Mouse (Mus musculus): ENCODE results near the gene Slc35e3. TPM values are rescaled to one million over a fixed set of nuclear protein-coding genes. Genes with fewer than 3 reads are reported as not detected.

Slc35e3 gene
- polyA plus RNA-seq, 1 experiment from 2014 or later: 29.0 TPM

DNA sequence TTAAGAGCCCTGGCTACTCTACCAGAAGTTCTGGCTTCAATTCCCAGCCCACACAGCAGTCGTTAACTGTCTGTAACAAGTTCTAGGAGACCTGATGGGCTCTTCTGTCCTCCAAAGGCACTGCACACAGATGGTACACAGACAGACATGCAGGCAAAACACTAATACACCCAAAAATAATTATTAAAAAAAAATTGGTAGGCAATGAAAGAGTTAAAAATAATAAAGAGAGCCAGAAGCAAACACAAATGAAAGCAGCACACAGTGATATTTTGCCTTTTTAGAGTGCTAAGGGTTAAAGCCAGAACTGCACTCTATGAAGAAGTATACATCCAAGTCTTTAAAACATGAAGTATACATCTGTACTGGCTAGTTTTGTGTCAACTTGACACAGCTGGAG, 45.7 kb downstream of the Slc35e3 start:
- H3K27me3 ChIP-seq (replicated peaks; ENCODE audit: control insufficient read depth, insufficient read depth, low read length): no peaks in the 10 kb centered on the region
- H3K4me2 ChIP-seq (ENCODE audit: low read length): no peak overlapping the region
- no peak overlapping the region for H3K9ac ChIP-seq (replicated peaks; ENCODE audit: low read depth, low read length)
- no peaks in the 10 kb centered on the region for H3K4me1 ChIP-seq (replicated peaks; ENCODE audit: control insufficient read depth, insufficient read depth, low read length)
- no peak overlapping the region for H3K27ac ChIP-seq (ENCODE audit: low read length)
- WGBS: 96% methylated on average over 1 of the region's 1 CpGs
- H3K36me3 ChIP-seq (ENCODE audit: control insufficient read depth, insufficient read depth): peaks cover 54% of the 10 kb centered on the region
- no peaks in the 10 kb centered on the region for H3K9me3 ChIP-seq (ENCODE audit: control insufficient read depth, low read length)
- ATAC-seq: no peak
- H3K4me3 ChIP-seq (replicated peaks; ENCODE audit: low read length): no peak overlapping the region

DNA sequence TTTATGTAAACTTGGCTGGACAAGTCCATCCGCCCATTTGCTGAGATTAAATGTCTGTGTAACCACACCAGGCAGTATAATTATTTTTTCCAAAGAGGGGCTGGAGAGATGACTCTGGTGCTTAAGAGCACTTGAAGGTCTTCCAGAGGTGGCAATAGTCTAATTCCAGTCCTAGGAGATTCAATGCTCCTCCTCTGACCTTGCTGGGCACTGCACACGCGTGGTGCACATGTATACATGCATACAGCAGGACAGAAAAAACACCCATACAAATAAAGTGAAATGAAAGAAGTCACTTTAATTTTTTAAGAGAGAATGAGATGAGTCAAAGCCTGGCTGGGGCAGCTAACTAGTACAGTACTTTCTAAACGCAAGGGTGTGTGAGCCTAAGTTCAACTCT, 46.3 kb downstream of the Slc35e3 start:
- ATAC-seq: no peak
- Histone ChIP-seq H3K4me2 (ENCODE audit: low read length) (no peak overlapping the region), H3K27ac (ENCODE audit: low read length) (no peak overlapping the region), H3K4me3 (replicated peaks; ENCODE audit: low read length) (no peak overlapping the region), H3K9ac (replicated peaks; ENCODE audit: low read depth, low read length) (no peak overlapping the region), H3K27me3 (replicated peaks; ENCODE audit: control insufficient read depth, insufficient read depth, low read length) (no peaks in the 10 kb centered on the region), H3K4me1 (replicated peaks; ENCODE audit: control insufficient read depth, insufficient read depth, low read length) (no peaks in the 10 kb centered on the region), H3K36me3 (ENCODE audit: control insufficient read depth, insufficient read depth) (peaks cover 58% of the 10 kb centered on the region), H3K9me3 (ENCODE audit: control insufficient read depth, low read length) (no peaks in the 10 kb centered on the region)
- 96% methylated on average over 4 of the region's 4 CpGs for WGBS

DNA sequence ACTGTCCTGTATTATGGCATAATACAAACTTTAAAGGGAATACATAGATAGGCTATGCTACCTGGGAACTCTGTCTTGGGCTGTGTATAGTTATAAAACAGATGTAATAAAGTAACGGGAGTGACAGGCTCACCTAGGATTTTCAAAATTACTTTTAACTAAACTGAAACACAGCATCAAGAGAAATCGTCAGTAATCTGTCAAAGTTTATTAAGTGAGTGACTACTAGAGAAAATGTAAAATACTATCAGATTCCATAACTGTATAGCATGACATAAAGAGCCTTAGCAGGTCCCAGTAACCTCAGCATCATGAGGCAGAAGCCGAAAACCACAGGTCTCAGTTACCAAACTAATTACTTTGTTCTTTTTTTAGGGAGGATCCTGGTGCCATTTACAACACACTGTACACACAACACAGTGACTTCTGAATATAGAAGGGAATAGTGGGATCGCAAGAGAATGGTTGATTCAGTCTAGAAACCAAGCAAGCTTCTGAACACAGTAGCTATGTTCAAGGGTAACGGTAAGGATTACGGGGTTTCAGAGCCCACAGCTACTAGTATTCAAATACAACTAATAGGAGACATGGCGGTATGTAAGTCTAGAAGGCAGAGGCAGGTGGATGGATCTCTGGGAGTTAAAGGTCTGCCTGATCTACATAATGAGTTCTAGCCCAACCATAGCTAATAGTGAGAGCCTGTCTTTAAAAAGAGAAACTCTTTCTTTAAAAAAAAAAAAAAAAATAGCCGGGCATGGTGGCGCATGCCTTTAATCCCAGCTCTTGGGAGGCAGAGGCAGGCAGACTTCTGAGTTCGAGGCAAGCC, 47.6 kb downstream of the Slc35e3 start:
- Histone ChIP-seq H3K27ac (ENCODE audit: low read length) (no peak overlapping the region), H3K9ac (replicated peaks; ENCODE audit: low read depth, low read length) (no peak overlapping the region), H3K4me3 (replicated peaks; ENCODE audit: low read length) (no peak overlapping the region), H3K9me3 (ENCODE audit: control insufficient read depth, low read length) (no peaks in the 10 kb centered on the region), H3K27me3 (replicated peaks; ENCODE audit: control insufficient read depth, insufficient read depth, low read length) (no peaks in the 10 kb centered on the region), H3K36me3 (ENCODE audit: control insufficient read depth, insufficient read depth) (peaks cover 62% of the 10 kb centered on the region), H3K4me2 (ENCODE audit: low read length) (no peak overlapping the region), H3K4me1 (replicated peaks; ENCODE audit: control insufficient read depth, insufficient read depth, low read length) (no peaks in the 10 kb centered on the region)
- ATAC-seq: no peak
- WGBS: 97% methylated on average over 10 of the region's 10 CpGs

DNA sequence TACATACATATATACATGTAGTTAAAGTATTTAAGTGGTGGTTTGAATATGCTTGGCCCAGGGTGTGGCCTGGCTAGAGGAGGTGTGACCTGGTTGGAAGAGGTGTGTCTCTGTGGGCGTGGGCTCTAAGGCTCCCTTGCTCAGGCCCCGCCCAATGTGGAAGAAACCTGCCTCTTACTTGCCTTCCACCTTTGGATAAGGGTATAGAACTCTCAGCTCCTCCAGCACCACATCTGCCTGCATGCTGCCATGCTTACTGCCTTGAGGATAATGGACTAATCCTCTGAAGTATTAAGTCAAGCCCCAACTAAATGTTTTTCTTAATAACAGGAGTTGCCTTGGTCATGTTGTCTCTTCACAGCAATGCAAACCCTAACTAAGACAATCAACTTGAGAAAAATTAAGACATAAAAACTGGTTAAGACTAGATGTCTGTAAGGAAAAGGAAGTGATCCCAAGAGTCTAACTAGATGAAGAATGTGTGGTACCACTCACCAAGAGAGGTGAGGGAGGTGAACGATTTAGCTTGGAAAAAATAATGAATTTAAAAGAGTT, 48.5 kb downstream of the Slc35e3 start:
- H3K4me1 ChIP-seq (replicated peaks; ENCODE audit: control insufficient read depth, insufficient read depth, low read length): no peaks in the 10 kb centered on the region
- H3K4me3 ChIP-seq (replicated peaks; ENCODE audit: low read length): no peak overlapping the region
- no peak for ATAC-seq
- peaks cover 59% of the 10 kb centered on the region for H3K36me3 ChIP-seq (ENCODE audit: control insufficient read depth, insufficient read depth)
- no peaks in the 10 kb centered on the region for H3K9me3 ChIP-seq (ENCODE audit: control insufficient read depth, low read length)
- 96% methylated on average over 3 of the region's 3 CpGs for WGBS
- H3K4me2 ChIP-seq (ENCODE audit: low read length): no peak overlapping the region
- no peak overlapping the region for H3K9ac ChIP-seq (replicated peaks; ENCODE audit: low read depth, low read length)
- H3K27ac ChIP-seq (ENCODE audit: low read length): no peak overlapping the region
- H3K27me3 ChIP-seq (replicated peaks; ENCODE audit: control insufficient read depth, insufficient read depth, low read length): no peaks in the 10 kb centered on the region

DNA sequence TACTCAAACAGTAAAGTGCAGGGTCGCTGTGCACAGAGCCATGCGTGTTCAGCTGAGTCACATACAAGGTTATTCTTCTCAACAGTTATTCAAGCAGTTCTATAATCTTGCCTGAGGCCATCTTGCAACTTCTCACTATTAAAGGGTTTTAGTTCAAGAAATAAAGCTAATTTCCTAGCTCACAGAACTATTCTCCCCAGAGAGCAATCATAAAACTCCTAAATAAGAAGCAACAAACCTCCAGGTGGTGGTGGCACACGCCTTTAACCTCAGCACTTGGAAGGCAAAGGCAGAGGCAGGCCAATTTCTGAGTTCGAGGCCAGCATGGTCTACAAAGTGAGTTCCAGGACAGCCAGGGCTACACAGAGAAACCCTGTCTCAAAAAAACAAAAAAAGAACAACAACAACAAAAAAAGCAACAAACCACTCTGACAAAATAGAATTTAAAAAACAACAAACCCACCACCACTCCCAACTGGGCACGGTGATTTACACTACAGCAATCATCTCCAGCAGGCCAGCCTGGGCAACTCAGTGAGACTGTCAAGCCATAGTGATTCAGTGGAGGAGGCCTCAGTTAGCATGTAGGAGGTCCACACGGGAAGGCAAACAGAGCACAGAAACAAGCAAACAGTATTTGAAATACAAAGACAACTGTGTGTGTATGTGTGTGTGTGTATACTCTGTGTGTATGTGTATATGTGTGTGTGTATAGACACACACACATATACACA, 49.2 kb downstream of the Slc35e3 start:
- Histone ChIP-seq H3K9me3 (ENCODE audit: control insufficient read depth, low read length) (no peaks in the 10 kb centered on the region), H3K9ac (replicated peaks; ENCODE audit: low read depth, low read length) (no peak overlapping the region), H3K4me1 (replicated peaks; ENCODE audit: control insufficient read depth, insufficient read depth, low read length) (no peaks in the 10 kb centered on the region), H3K27ac (ENCODE audit: low read length) (no peak overlapping the region), H3K36me3 (ENCODE audit: control insufficient read depth, insufficient read depth) (peaks cover 64% of the 10 kb centered on the region), H3K4me2 (ENCODE audit: low read length) (no peak overlapping the region), H3K27me3 (replicated peaks; ENCODE audit: control insufficient read depth, insufficient read depth, low read length) (no peaks in the 10 kb centered on the region), H3K4me3 (replicated peaks; ENCODE audit: low read length) (no peak overlapping the region)
- no peak for ATAC-seq
- 93% methylated on average over 6 of the region's 6 CpGs for WGBS

DNA sequence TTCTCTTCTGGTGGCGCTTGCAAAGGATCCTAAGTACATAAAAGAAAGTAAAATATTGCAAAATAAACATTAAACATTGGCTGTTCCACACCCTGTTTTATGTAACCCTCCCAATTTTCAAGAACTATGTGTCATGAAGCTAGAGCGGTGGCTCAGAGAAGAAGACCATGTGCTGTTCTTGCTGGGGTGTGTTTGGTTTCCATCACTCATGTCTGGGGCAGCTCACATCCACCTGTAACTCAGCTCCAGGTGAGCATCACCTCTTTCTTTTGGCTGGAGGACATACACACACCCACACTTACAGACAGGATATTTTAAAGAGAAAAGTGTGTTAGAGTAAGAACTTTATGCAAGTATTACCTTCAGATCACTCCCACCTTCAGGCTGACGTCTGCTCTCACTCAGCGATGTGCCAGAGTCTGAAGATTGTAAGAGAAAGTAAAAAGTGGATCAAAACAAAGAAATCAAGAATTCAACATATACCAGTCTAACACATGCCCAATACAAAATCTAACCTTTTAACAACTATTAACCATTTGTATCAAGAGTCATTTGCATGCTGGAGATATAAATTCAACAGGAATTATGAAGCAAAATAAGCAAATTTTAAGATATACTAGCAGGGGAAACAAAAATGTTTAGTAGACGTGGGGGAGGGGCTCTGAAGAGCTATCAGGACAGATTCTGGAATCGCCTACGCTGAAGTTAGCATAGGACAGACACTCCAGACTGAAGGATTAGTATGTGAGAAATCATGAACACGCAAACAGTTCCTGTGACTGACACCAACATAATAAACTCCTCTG, 49.9 kb downstream of the Slc35e3 start:
- Histone ChIP-seq H3K9ac (replicated peaks; ENCODE audit: low read depth, low read length) (no peak overlapping the region), H3K36me3 (ENCODE audit: control insufficient read depth, insufficient read depth) (peaks cover 61% of the 10 kb centered on the region), H3K4me2 (ENCODE audit: low read length) (no peak overlapping the region), H3K4me3 (replicated peaks; ENCODE audit: low read length) (no peak overlapping the region), H3K27me3 (replicated peaks; ENCODE audit: control insufficient read depth, insufficient read depth, low read length) (no peaks in the 10 kb centered on the region), H3K4me1 (replicated peaks; ENCODE audit: control insufficient read depth, insufficient read depth, low read length) (no peaks in the 10 kb centered on the region), H3K9me3 (ENCODE audit: control insufficient read depth, low read length) (no peaks in the 10 kb centered on the region), H3K27ac (ENCODE audit: low read length) (no peak overlapping the region)
- WGBS: 96% methylated on average over 8 of the region's 8 CpGs
- no peak for ATAC-seq

DNA sequence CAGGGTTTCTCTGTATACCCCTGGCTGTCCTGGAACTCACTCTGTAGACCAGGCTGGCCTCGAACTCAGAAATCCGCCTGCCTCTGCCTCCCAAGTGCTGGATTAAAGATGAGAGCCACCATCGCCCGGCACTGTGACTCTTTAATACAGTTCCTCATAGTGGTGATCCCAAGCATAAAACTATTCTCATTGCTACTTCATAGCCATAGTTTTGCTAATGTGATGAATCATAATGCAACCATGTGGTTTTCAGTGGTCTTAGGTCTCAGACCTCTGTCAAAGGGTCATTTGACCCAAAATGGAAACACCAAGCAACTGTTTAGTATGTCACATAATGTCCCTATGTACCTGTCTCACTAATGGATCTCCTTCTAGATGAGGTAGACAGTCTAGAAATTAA, 50.6 kb downstream of the Slc35e3 start:
- Histone ChIP-seq H3K27me3 (replicated peaks; ENCODE audit: control insufficient read depth, insufficient read depth, low read length) (no peaks in the 10 kb centered on the region), H3K4me3 (replicated peaks; ENCODE audit: low read length) (no peak overlapping the region), H3K4me2 (ENCODE audit: low read length) (no peak overlapping the region), H3K9ac (replicated peaks; ENCODE audit: low read depth, low read length) (no peak overlapping the region), H3K36me3 (ENCODE audit: control insufficient read depth, insufficient read depth) (peaks cover 63% of the 10 kb centered on the region), H3K9me3 (ENCODE audit: control insufficient read depth, low read length) (no peaks in the 10 kb centered on the region), H3K4me1 (replicated peaks; ENCODE audit: control insufficient read depth, insufficient read depth, low read length) (no peaks in the 10 kb centered on the region), H3K27ac (ENCODE audit: low read length) (no peak overlapping the region)
- no peak for ATAC-seq
- WGBS: 98% methylated on average over 4 of the region's 4 CpGs

DNA sequence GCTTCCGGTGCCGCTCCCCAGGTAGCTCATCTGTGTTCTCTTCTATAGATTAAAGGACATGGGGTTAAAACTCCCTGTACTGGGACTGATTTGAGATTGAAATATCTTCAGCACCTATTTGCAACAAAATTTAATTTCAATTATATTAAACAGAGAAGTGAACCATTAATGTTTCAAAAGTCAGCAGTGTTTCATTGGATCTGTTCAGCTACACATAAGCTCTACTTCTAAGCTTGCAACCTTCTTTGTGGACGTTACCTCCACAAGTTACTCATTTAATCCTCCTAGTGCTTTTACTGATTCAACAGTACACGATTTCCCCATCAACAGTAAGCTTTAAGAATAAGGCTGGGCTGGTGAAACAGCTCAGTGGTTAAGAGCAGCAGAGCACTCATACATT, 51.1 kb downstream of the Slc35e3 start:
- Histone ChIP-seq H3K9me3 (ENCODE audit: control insufficient read depth, low read length) (no peaks in the 10 kb centered on the region), H3K27me3 (replicated peaks; ENCODE audit: control insufficient read depth, insufficient read depth, low read length) (no peaks in the 10 kb centered on the region), H3K27ac (ENCODE audit: low read length) (no peak overlapping the region), H3K4me2 (ENCODE audit: low read length) (no peak overlapping the region), H3K36me3 (ENCODE audit: control insufficient read depth, insufficient read depth) (peaks cover 63% of the 10 kb centered on the region), H3K4me1 (replicated peaks; ENCODE audit: control insufficient read depth, insufficient read depth, low read length) (no peaks in the 10 kb centered on the region), H3K9ac (replicated peaks; ENCODE audit: low read depth, low read length) (no peak overlapping the region), H3K4me3 (replicated peaks; ENCODE audit: low read length) (no peak overlapping the region)
- no peak for ATAC-seq
- 95% methylated on average over 4 of the region's 4 CpGs for WGBS
